Mouse (Mus musculus) kidney, postnatal 0 days (tissue): Measurements from ENCODE around the gene Med24. TPM values are rescaled to one million over a fixed set of nuclear protein-coding genes. Genes with fewer than 3 reads are reported as not detected.

Experiments used
- ATAC-seq: fragments of 200-750 bp; cut with Nextera tagmentation; replicated peaks from 2 replicates; pipeline ENCODE4 v1.8.0; 2017; ENCODE audit warnings: low read depth, moderate number of reproducible peaks, moderate TSS enrichment, moderate library complexity; ENCODE audit not compliant: low FRiP score
- DNase-seq: peaks from one replicate; pipeline ENCODE4 v3.0.0-alpha.2; 2016; ENCODE audit warnings: low spot score
- H3K27ac ChIP-seq: fragments of 300-500 bp; sonication (generic); 2 replicates; pipeline ENCODE4 v1.5.1; 2014; ENCODE audit warnings: mild to moderate bottlenecking
- H3K27me3 ChIP-seq: fragments of 300-500 bp; sonication (generic); 2 replicates; pipeline ENCODE4 v1.6.1; 2014; ENCODE audit warnings: low read length, mixed read lengths; ENCODE audit not compliant: insufficient read depth
- H3K36me3 ChIP-seq: fragments of 300-500 bp; sonication (generic); 2 replicates; pipeline ENCODE4 v1.6.1; 2014; ENCODE audit warnings: low read length, mixed read lengths; ENCODE audit not compliant: insufficient read depth
- H3K4me1 ChIP-seq: fragments of 300-500 bp; sonication (generic); replicated peaks from 2 replicates; pipeline ENCODE4 v1.6.1; 2014; ENCODE audit warnings: antibody characterized with exemption, low read length, mixed read lengths; ENCODE audit not compliant: insufficient read depth
- H3K4me2 ChIP-seq: fragments of 300-500 bp; sonication (generic); 2 replicates; pipeline ENCODE4 v1.6.1; 2014; ENCODE audit warnings: mild to moderate bottlenecking, low read length, moderate library complexity, mixed read lengths
- H3K4me3 ChIP-seq: fragments of 300-500 bp; sonication (generic); replicated peaks from 2 replicates; pipeline ENCODE4 v1.5.1; 2014; ENCODE audit warnings: low read depth, low read length
- H3K9ac ChIP-seq: fragments of 300-500 bp; sonication (generic); 2 replicates; pipeline ENCODE4 v1.6.1; 2014; ENCODE audit warnings: low read depth, low read length
- H3K9me3 ChIP-seq: fragments of 300-500 bp; sonication (generic); replicated peaks from 2 replicates; pipeline ENCODE4 v1.6.1; 2016; ENCODE audit warnings: low read length, inconsistent platforms, mixed read lengths
- CTCF ChIP-seq: IDR thresholded peaks from 2 replicates; pipeline ENCODE4 v1.5.1; 2016; ENCODE audit warnings: antibody characterized with exemption, low read depth, mild to moderate bottlenecking, moderate library complexity
- WGBS: fragments of 180-500 bp; shearing (Covaris S2); extraction: QIAGEN DNeasy Blood & Tissue Kit; methylation state at CpG from one replicate; pipeline ENCODE4 v1.1.7; 2014; 5-methylcytosine and 5-hydroxymethylcytosine counted together
- polyA plus RNA-seq: library from polyadenylated mRNA; unstranded; fragments of >200 nt; fragmentation: Nextera tagmentation; extraction: Ambion mirVana; gene quantifications from 2 replicates; pipeline ENCODE4 v1.2.1, GENCODE M21; 2015

The Med24 gene
- polyA plus RNA-seq, 1 experiment from 2014 or later: 38.3 TPM

DNA sequence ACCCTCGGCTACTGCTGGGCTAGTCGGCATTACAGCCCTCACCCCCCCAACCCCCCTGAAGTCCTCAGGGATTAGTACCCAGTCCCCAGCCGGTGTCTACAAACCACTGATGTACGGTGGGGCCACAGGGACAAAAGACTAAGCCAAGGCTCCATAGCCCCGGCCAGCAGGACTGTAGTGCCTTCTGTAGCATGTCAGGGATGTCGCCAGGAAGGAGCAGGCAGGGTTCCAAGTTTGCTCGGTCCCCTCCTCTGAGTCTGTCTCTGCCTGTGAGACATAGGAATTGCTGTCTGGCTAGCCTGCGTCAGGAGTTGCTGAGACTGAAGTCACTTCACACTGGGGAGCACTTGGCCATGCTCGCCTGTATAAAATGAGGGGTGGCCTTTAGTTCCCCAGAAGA lies 34.9 kb downstream of the Med24 start:
- Histone ChIP-seq H3K36me3 (peaks cover 56% of the 10 kb centered on the region), H3K4me2 (no peak overlapping the region), H3K27me3 (no peaks in the 10 kb centered on the region), H3K4me1 (peaks cover 11% of the 10 kb centered on the region), H3K9ac (no peak overlapping the region), H3K9me3 (no peaks in the 10 kb centered on the region), H3K27ac (peak overlapping the region; percentile 13; the same call in 1 of the 2 replicates), H3K4me3 (no peak overlapping the region)
- DNase-seq (no peak), ATAC-seq (no peak)
- no peak for TF ChIP-seq CTCF
- 74% methylated on average over 9 of the region's 9 CpGs for WGBS

DNA sequence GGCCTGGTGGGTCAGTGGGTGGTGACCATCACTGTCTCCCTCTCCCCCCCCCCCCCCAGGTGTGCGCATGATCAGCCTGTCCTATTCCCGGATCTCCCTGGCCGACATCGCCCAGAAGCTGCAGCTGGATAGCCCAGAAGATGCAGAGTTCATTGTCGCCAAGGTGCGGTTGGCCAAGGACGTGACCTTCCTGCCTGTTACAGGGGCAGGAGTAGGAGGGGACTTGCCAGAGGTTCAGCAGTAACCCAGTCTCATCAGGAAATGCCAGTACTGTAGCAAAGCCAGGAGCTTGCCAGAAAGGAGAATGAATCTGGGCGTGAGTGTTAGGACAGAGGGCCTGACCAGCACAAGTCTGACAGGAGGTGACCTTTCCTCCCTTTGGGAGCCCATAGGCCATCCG lies 35.5 kb downstream of the Med24 start:
- Histone ChIP-seq H3K27ac (no peak overlapping the region), H3K9ac (no peak overlapping the region), H3K4me1 (peaks cover 11% of the 10 kb centered on the region), H3K4me2 (no peak overlapping the region), H3K9me3 (no peaks in the 10 kb centered on the region), H3K27me3 (no peaks in the 10 kb centered on the region), H3K36me3 (peaks cover 59% of the 10 kb centered on the region), H3K4me3 (no peak overlapping the region)
- ATAC-seq (no peak), DNase-seq (no peak)
- 81% methylated on average over 9 of the region's 9 CpGs for WGBS
- TF ChIP-seq CTCF: no peak

DNA sequence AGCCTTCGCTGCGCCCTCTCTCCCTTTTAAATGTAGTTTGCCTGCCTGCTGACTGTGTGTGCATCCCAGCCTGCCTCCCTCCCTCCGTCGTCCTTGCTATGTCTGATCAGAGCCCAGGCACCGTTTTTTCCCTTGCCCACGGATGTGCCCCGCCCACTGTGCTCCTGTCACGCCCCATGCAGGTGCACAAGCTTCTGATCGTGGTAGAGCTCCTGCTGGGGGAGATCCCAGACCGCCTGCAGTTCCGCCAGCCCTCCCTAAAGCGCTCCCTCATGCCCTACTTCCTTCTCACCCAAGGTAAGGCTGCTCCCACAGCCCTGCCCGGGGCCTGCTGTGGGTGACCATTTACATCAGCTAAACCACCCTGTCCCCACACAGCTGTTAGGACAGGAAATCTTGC lies 36.0 kb downstream of the Med24 start:
- H3K9ac ChIP-seq: no peak overlapping the region
- peaks cover 11% of the 10 kb centered on the region for H3K4me1 ChIP-seq
- DNase-seq (no peak), ATAC-seq (no peak)
- H3K27ac ChIP-seq: no peak overlapping the region
- H3K36me3 ChIP-seq: peaks cover 62% of the 10 kb centered on the region
- no peaks in the 10 kb centered on the region for H3K27me3 ChIP-seq
- H3K4me3 ChIP-seq: no peak overlapping the region
- no peak for TF ChIP-seq CTCF
- H3K4me2 ChIP-seq: no peak overlapping the region
- H3K9me3 ChIP-seq: no peaks in the 10 kb centered on the region
- 67% methylated on average over 13 of the region's 13 CpGs for WGBS

DNA sequence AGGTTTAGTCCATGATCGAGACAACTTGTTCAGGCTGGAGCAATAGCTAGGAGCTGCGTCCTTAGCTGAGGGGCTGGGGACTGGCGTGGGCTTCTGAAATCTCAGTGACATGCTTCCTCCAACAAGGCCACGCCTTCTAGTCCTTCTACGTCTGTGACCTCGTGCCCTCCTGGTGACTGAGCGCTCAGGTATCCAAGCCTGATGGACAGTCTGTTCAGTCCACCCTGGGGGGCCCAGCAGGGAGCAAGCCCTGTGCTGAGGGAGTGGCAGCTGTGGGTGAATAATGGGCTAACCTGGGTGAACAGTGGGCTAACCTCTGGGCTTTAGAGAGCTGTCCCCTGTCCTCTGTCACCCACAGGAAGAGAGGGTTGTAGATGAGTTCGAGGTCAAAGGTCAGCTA lies 41.2 kb downstream of the Med24 start:
- Histone ChIP-seq H3K27ac (peak overlapping the region; percentile 38), H3K9ac (no peak overlapping the region), H3K4me1 (0 out of 2 replicates have a peak, but pooled peaks cover 3% of the 10 kb centered on the region), H3K27me3 (no peaks in the 10 kb centered on the region), H3K36me3 (peaks cover 64% of the 10 kb centered on the region), H3K4me2 (no peak overlapping the region), H3K4me3 (no peak overlapping the region), H3K9me3 (no peaks in the 10 kb centered on the region)
- peak; percentile 48 for ATAC-seq
- 65% methylated on average over 8 of the region's 8 CpGs for WGBS
- no peak for TF ChIP-seq CTCF
- DNase-seq: no peak

DNA sequence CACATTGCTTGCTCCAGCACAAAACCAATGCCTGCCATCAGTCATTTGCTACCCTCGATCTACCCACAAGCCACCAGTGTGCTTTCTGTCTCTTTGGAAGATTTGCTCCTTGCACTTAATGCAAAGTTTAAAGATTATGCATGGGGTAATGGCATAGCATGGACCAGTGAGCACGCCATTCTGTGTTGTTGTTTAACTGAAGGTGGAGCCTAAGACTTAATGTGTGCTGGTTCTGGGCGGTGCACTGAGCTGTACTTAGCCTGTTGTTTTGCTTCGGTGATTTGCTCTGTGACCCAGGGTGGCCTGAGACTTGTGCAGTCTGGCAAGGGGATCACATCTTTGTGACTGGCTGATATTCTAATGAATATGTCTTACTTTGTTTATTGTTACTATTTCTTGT lies 42.3 kb downstream of the Med24 start:
- no peaks in the 10 kb centered on the region for H3K9me3 ChIP-seq
- no peak overlapping the region for H3K4me2 ChIP-seq
- H3K36me3 ChIP-seq: peaks cover 55% of the 10 kb centered on the region
- TF ChIP-seq CTCF: 0 out of 2 replicates have a peak, but pooled peaks have one; percentile 13
- H3K4me1 ChIP-seq: 0 out of 2 replicates have a peak, but pooled peaks cover 3% of the 10 kb centered on the region
- WGBS: 39% methylated on average over 4 of the region's 4 CpGs
- ATAC-seq: peak; percentile 64
- H3K9ac ChIP-seq: no peak overlapping the region
- H3K4me3 ChIP-seq: no peak overlapping the region
- DNase-seq: peak; percentile 37
- H3K27ac ChIP-seq: peak overlapping the region; percentile 38
- H3K27me3 ChIP-seq: no peaks in the 10 kb centered on the region

DNA sequence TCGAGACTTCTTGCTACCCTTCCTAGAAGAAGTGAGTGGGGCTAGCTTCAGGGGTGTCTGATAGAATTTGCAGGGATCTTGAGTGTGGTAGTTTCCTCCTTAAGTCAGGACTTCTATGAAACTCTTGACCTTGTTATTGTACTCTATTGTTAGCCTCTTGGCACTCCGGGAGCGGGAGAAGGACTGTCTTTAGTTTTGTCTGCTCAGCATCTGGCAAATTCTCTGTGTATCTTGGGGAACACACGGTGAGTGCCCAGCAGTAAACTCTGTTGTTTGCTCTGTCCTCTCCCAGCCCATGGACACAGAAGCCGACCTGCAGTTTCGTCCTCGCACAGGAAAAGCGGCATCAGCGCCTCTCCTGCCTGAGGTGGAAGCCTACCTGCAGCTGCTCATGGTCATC lies 43.6 kb downstream of the Med24 start:
- H3K9me3 ChIP-seq: no peaks in the 10 kb centered on the region
- 0 out of 2 replicates have a peak, but pooled peaks cover 3% of the 10 kb centered on the region for H3K4me1 ChIP-seq
- H3K27ac ChIP-seq: peak overlapping the region; percentile 38; the same call in 1 of the 2 replicates
- no peaks in the 10 kb centered on the region for H3K27me3 ChIP-seq
- no peak overlapping the region for H3K9ac ChIP-seq
- DNase-seq (no peak), ATAC-seq (no peak)
- no peak for TF ChIP-seq CTCF
- no peak overlapping the region for H3K4me2 ChIP-seq
- peaks cover 42% of the 10 kb centered on the region for H3K36me3 ChIP-seq
- H3K4me3 ChIP-seq: no peak overlapping the region
- WGBS: 88% methylated on average over 9 of the region's 9 CpGs

DNA sequence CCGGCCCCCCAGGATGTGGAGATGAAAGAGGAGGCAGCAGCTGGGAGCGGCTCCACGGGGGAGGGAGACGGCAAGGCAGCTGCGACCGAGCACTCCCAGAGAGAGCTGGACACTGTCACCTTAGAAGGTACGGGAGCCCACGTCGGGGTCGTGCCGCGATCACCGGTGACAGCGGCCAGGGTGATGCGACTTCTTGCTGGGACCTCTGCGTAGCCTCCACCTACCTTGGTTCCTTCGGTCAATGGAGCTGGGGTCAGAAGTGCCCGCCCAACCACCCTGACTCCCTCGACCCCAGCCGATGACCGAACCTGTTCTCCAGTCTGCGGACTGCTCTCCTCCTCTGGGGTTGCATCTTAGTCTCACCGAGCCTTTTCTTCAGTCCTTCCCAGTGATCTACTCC lies 46.4 kb downstream of the Med24 start:
- peak; percentile 1; the same call in 1 of the 2 replicates for ATAC-seq
- DNase-seq: no peak
- 1% methylated on average over 23 of the region's 23 CpGs for WGBS

More for the DNA sequence above, 46.4 kb downstream of the Med24 start:
- no peak for TF ChIP-seq CTCF
- peak overlapping the region; percentile 62 for H3K4me2 ChIP-seq
- H3K27ac ChIP-seq: peak overlapping the region; percentile 93
- H3K36me3 ChIP-seq: peaks cover 26% of the 10 kb centered on the region
- no peaks in the 10 kb centered on the region for H3K27me3 ChIP-seq
- H3K9me3 ChIP-seq: no peaks in the 10 kb centered on the region
- H3K4me1 ChIP-seq: 0 out of 2 replicates have a peak, but pooled peaks cover 3% of the 10 kb centered on the region
- H3K4me3 ChIP-seq: peak overlapping the region; percentile 99
- H3K9ac ChIP-seq: peak overlapping the region; percentile 99
